Mouse (Mus musculus): ENCODE data around the gene Mymk. TPM values are rescaled to one million over a fixed set of nuclear protein-coding genes. Genes with fewer than 3 reads are reported as not detected.

Mymk gene
- polyA plus RNA-seq, 1 experiment = not detected

- Histone ChIP-seq H3K4me1 (ENCODE audit: control insufficient read depth, insufficient read depth, low read length) (no peaks in the 10 kb centered on the region), H3K4me3 (ENCODE audit: insufficient read depth, low read depth, low read length) (no peak overlapping the region), H3K27ac (ENCODE audit: insufficient read depth, low read depth, low read length) (no peak overlapping the region)
- TF ChIP-seq CTCF (IDR thresholded peaks at IDR 0.05; ENCODE audit: insufficient read depth, low read depth, low read length) = no peak
- TF ChIP-seq POLR2A (IDR thresholded peaks at IDR 0.05; ENCODE audit: insufficient read depth, low read depth, low read length) = no peak
- whole genome bisulfite sequencing = 63% methylated on average over 3 of the region's 3 CpGs
Observed at GRCm38 (mm10) chr2:27036003-27036402, 36.0 kb downstream of the Mymk start.

GRCm38 (mm10) chr2:27032361-27032760 lies 39.6 kb downstream of the Mymk start:
- TF ChIP-seq POLR2A (IDR thresholded peaks at IDR 0.05; ENCODE audit: insufficient read depth, low read depth, low read length) (no peak), CTCF (IDR thresholded peaks at IDR 0.05; ENCODE audit: insufficient read depth, low read depth, low read length) (no peak)
- H3K4me1 ChIP-seq (ENCODE audit: control insufficient read depth, insufficient read depth, low read length) = peaks cover under 1% of the 10 kb centered on the region; the same call in 1 of the 2 replicates
- no peak overlapping the region for H3K4me3 ChIP-seq (ENCODE audit: insufficient read depth, low read depth, low read length)
- no peak overlapping the region for H3K27ac ChIP-seq (ENCODE audit: insufficient read depth, low read depth, low read length)
- WGBS = 79% methylated on average over 2 of the region's 2 CpGs

- WGBS = 67% methylated on average over 4 of the region's 4 CpGs
- TF ChIP-seq CTCF (IDR thresholded peaks at IDR 0.05; ENCODE audit: insufficient read depth, low read depth, low read length) = no peak
- no peak for TF ChIP-seq POLR2A (IDR thresholded peaks at IDR 0.05; ENCODE audit: insufficient read depth, low read depth, low read length)
Observed at GRCm38 (mm10) chr2:27028437-27029015, 43.5 kb downstream of the Mymk start.

GRCm38 (mm10) chr2:27027618-27028436 lies 44.2 kb downstream of the Mymk start, which contains the start of gene Slc2a6:
Slc2a6 (minus strand) TSS chr2:27027998.
- WGBS = 2% methylated on average over 38 of the region's 38 CpGs
- Histone ChIP-seq H3K27ac (ENCODE audit: insufficient read depth, low read depth, low read length) (peak within 1 kb of the TSS; percentile 28; the same call in 1 of the 2 replicates), H3K4me3 (ENCODE audit: insufficient read depth, low read depth, low read length) (peak within 1 kb of the TSS; percentile 76)

More at GRCm38 (mm10) chr2:27028437-27029015, 43.5 kb downstream of the Mymk start:
- H3K4me1 ChIP-seq (ENCODE audit: control insufficient read depth, insufficient read depth, low read length) = peaks cover 21% of the 10 kb centered on the region
- H3K4me3 ChIP-seq (ENCODE audit: insufficient read depth, low read depth, low read length) = no peak overlapping the region
- H3K27ac ChIP-seq (ENCODE audit: insufficient read depth, low read depth, low read length) = no peak overlapping the region

GRCm38 (mm10) chr2:27026857-27027617 lies 44.9 kb downstream of the Mymk start:
- Histone ChIP-seq H3K4me1 (ENCODE audit: control insufficient read depth, insufficient read depth, low read length) (peaks cover 21% of the 10 kb centered on the region), H3K27ac (ENCODE audit: insufficient read depth, low read depth, low read length) (0 out of 2 replicates have a peak overlapping the region, but pooled peaks have one; percentile 28), H3K4me3 (ENCODE audit: insufficient read depth, low read depth, low read length) (peak overlapping the region; percentile 76)
- TF ChIP-seq POLR2A (IDR thresholded peaks at IDR 0.05; ENCODE audit: insufficient read depth, low read depth, low read length) (no peak), CTCF (IDR thresholded peaks at IDR 0.05; ENCODE audit: insufficient read depth, low read depth, low read length) (no peak)
- WGBS = 58% methylated on average over 10 of the region's 10 CpGs

More at GRCm38 (mm10) chr2:27027618-27028436, 44.2 kb downstream of the Mymk start, which contains the start of gene Slc2a6:
- TF ChIP-seq POLR2A (IDR thresholded peaks at IDR 0.05; ENCODE audit: insufficient read depth, low read depth, low read length) = peak; percentile 67
- no peak for TF ChIP-seq CTCF (IDR thresholded peaks at IDR 0.05; ENCODE audit: insufficient read depth, low read depth, low read length)
- H3K4me1 ChIP-seq (ENCODE audit: control insufficient read depth, insufficient read depth, low read length) = peaks cover 21% of the 10 kb centered on the region

GRCm38 (mm10) chr2:27026332-27026731 lies 45.6 kb downstream of the Mymk start:
- Histone ChIP-seq H3K4me1 (ENCODE audit: control insufficient read depth, insufficient read depth, low read length) (peaks cover 21% of the 10 kb centered on the region), H3K27ac (ENCODE audit: insufficient read depth, low read depth, low read length) (no peak overlapping the region), H3K4me3 (ENCODE audit: insufficient read depth, low read depth, low read length) (no peak overlapping the region)
- 90% methylated on average over 3 of the region's 3 CpGs for WGBS
- no peak for TF ChIP-seq CTCF (IDR thresholded peaks at IDR 0.05; ENCODE audit: insufficient read depth, low read depth, low read length)

- WGBS = 87% methylated on average over 3 of the region's 3 CpGs
- Histone ChIP-seq H3K27ac (ENCODE audit: insufficient read depth, low read depth, low read length) (no peak overlapping the region), H3K4me3 (ENCODE audit: insufficient read depth, low read depth, low read length) (no peak overlapping the region), H3K4me1 (ENCODE audit: control insufficient read depth, insufficient read depth, low read length) (peaks cover 21% of the 10 kb centered on the region)
- TF ChIP-seq POLR2A (IDR thresholded peaks at IDR 0.05; ENCODE audit: insufficient read depth, low read depth, low read length) (no peak), CTCF (IDR thresholded peaks at IDR 0.05; ENCODE audit: insufficient read depth, low read depth, low read length) (no peak)
Observed at GRCm38 (mm10) chr2:27025545-27025944, 46.4 kb downstream of the Mymk start.

GRCm38 (mm10) chr2:27024136-27024535 lies 47.8 kb downstream of the Mymk start:
- Histone ChIP-seq H3K4me3 (ENCODE audit: insufficient read depth, low read depth, low read length) (no peak overlapping the region), H3K4me1 (ENCODE audit: control insufficient read depth, insufficient read depth, low read length) (peaks cover 21% of the 10 kb centered on the region), H3K27ac (ENCODE audit: insufficient read depth, low read depth, low read length) (no peak overlapping the region)
- WGBS = 69% methylated on average over 14 of the region's 14 CpGs
- TF ChIP-seq POLR2A (IDR thresholded peaks at IDR 0.05; ENCODE audit: insufficient read depth, low read depth, low read length) = no peak
- TF ChIP-seq CTCF (IDR thresholded peaks at IDR 0.05; ENCODE audit: insufficient read depth, low read depth, low read length) = no peak
